Mouse (Mus musculus): ENCODE data around the gene Adnp.

DNA sequence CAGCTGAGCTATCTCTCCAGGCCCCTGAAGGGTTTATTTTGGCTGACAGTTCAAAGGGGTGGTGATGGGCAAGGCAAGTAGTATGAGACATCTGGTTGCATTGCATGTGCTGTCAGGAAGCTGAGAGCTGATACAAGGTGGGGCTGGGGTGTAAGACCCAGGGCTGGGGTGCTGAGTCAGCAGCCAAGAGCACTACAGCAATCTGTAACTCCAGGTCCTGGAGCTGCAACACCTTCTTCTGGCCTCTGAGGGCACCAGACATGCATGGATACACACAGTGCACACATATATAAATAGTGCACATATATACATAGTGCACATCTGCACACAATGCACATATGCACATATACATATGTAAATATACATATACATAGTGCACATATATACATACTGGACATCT, 35.9 kb upstream of the Adnp start:
- TF ChIP-seq CTCF (IDR thresholded peaks at IDR 0.05; ENCODE audit: borderline replicate concordance, insufficient read depth, low read depth, low read length), result no peak
- no peak for TF ChIP-seq POLR2A (IDR thresholded peaks at IDR 0.05; ENCODE audit: borderline replicate concordance, insufficient read depth, low read length)

Measured in cerebellum, adult 2 months (tissue).